Mouse (Mus musculus) liver, embryonic 14.5 days (tissue): ENCODE results near the gene Lss.

Experiments
- CTCF ChIP-seq: IDR thresholded peaks from 2 replicates; pipeline ENCODE4 v1.5.1; 2016; ENCODE audit warnings: antibody characterized with exemption, low read depth, control low read depth
- EP300 ChIP-seq: IDR thresholded peaks from 2 replicates; pipeline ENCODE4 v1.6.1; 2016; ENCODE audit warnings: antibody characterized with exemption, low read depth

DNA sequence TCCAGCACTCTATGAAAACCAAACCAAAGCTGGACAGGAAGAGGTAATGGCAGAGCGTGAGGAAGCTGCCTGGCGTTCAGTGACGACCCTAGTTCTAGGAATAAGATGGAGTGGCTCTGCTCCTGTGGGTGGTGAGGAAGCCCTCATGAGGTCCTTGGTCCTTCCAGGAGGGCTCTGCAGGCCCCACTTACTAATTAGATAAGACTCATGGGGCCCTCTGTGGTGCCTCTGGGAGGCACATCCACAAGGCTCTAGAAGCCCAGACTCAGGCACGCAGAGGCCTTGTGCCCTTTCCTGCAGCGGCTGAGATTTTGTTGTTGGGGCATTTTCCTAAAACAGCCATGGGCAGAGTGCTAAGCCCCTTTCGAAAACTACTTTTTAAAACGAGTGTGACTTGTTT is 25.5 kb upstream of the Lss start:
- no peak for TF ChIP-seq EP300
- TF ChIP-seq CTCF, result no peak
